Mouse (Mus musculus) limb, embryonic 14.5 days (tissue): Measurements from ENCODE around the gene Eif4g3. TPM values are rescaled to one million over a fixed set of nuclear protein-coding genes. Genes with fewer than 3 reads are reported as not detected.

Source experiments
- ATAC-seq: fragments of 200-750 bp; cut with Nextera tagmentation; 2 replicates; pipeline ENCODE4 v1.8.0; 2017; ENCODE audit warnings: low read depth, moderate number of reproducible peaks, moderate TSS enrichment; ENCODE audit not compliant: low FRiP score
- DNase-seq: peaks from one replicate; pipeline ENCODE4 v3.0.0-alpha.2; 2015; ENCODE audit warnings: low spot score
- H3K27ac ChIP-seq: fragments of 300-500 bp; sonication (generic); replicated peaks from 2 replicates; pipeline ENCODE4 v1.5.1; 2014; ENCODE audit warnings: low read depth, mild to moderate bottlenecking, low read length, moderate library complexity, mixed read lengths
- H3K27me3 ChIP-seq: fragments of 300-500 bp; sonication (generic); 2 replicates; pipeline ENCODE4 v1.6.1; 2014; ENCODE audit warnings: low read length, mixed read lengths; ENCODE audit not compliant: control insufficient read depth, insufficient read depth
- H3K36me3 ChIP-seq: fragments of 300-500 bp; sonication (generic); 2 replicates; pipeline ENCODE4 v1.6.1; 2014; ENCODE audit warnings: mild to moderate bottlenecking, low read length, moderate library complexity, mixed read lengths; ENCODE audit not compliant: control insufficient read depth, insufficient read depth
- H3K4me1 ChIP-seq: fragments of 300-500 bp; sonication (generic); 2 replicates; pipeline ENCODE4 v1.6.1; 2014; ENCODE audit warnings: antibody characterized with exemption, low read length, mixed read lengths; ENCODE audit not compliant: control insufficient read depth, insufficient read depth
- H3K4me2 ChIP-seq: fragments of 300-500 bp; sonication (generic); replicated peaks from 2 replicates; pipeline ENCODE4 v1.6.1; 2014; ENCODE audit warnings: low read depth, mild to moderate bottlenecking, low read length, moderate library complexity; ENCODE audit not compliant: severe bottlenecking
- H3K4me3 ChIP-seq: fragments of 300-500 bp; sonication (generic); replicated peaks from 2 replicates; pipeline ENCODE4 v1.5.1; 2014; ENCODE audit warnings: low read length
- H3K9ac ChIP-seq: fragments of 300-500 bp; sonication (generic); 2 replicates; pipeline ENCODE4 v1.6.1; 2014; ENCODE audit warnings: mild to moderate bottlenecking, low read depth, low read length, moderate library complexity; ENCODE audit not compliant: severe bottlenecking
- H3K9me3 ChIP-seq: fragments of 300-500 bp; sonication (generic); 2 replicates; pipeline ENCODE4 v1.6.1; 2016; ENCODE audit warnings: low read length; ENCODE audit not compliant: control insufficient read depth
- POLR2A ChIP-seq: fragments of 200-500 bp; IDR thresholded peaks from 2 replicates; pipeline ENCODE4 v1.8.0; 2012; ENCODE audit warnings: inconsistent platforms, mild to moderate bottlenecking, moderate library complexity, borderline replicate concordance; ENCODE audit not compliant: insufficient read depth, insufficient read length; ENCODE audit errors: extremely low read depth
- WGBS: fragments of 180-500 bp; shearing (Covaris S2); extraction: QIAGEN DNeasy Blood & Tissue Kit; methylation state at CpG from one replicate; pipeline ENCODE4 v1.1.7; 2014; 5-methylcytosine and 5-hydroxymethylcytosine counted together
- polyA plus RNA-seq, 2 experiments: library from polyadenylated mRNA; depleted of rRNA in 1 of 2; stranded (reverse) in 1 of 2; unstranded in 1 of 2; fragments of >200 nt; fragmentation: Nextera tagmentation in 1 of 2; extraction: Ambion mirVana in 1 of 2; gene quantifications; 2 replicates each; pipeline versions ENCODE4 v1.2.1 to v1.2.3; 2012 to 2014

Eif4g3 gene
- polyA plus RNA-seq, 2 experiments: 38.7 to 106 TPM

DNA sequence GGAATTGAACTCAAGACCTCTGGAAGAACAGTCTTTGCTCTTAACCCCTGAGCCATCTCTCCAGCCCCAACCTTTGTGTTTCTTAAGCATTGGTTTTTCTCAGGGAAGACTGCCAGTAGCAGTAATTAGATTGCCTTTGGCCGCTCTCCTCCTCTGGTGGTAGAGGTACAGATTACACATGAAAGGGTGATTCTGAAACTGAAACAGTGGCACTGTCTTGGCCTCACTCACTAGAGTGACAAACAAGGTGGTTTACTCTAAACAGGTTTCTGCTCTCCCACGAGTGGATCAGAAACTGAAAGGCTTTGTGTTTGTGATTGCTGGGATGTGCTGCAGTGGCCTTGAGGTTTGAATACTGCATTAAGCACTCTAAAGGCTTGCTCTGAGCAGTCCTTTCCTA is 96.7 kb downstream of the Eif4g3 start:
- TF ChIP-seq POLR2A: no peak
- ATAC-seq: no peak
- Histone ChIP-seq H3K36me3 (peaks cover 59% of the 10 kb centered on the region), H3K9ac (no peak overlapping the region), H3K27ac (no peak overlapping the region), H3K4me2 (no peak overlapping the region), H3K4me1 (no peaks in the 10 kb centered on the region), H3K4me3 (no peak overlapping the region), H3K27me3 (no peaks in the 10 kb centered on the region), H3K9me3 (no peaks in the 10 kb centered on the region)
- WGBS: 84% methylated on average over 2 of the region's 2 CpGs
- no peak for DNase-seq

GRCm38 (mm10) chr4:138091562-138092194 is 98.9 kb downstream of the Eif4g3 start:
- 89% methylated on average over 7 of the region's 7 CpGs for WGBS
- H3K9me3 ChIP-seq: no peaks in the 10 kb centered on the region
- no peak overlapping the region for H3K4me2 ChIP-seq
- no peak overlapping the region for H3K4me3 ChIP-seq
- no peak overlapping the region for H3K27ac ChIP-seq
- H3K36me3 ChIP-seq: peaks cover 46% of the 10 kb centered on the region
- TF ChIP-seq POLR2A: no peak
- H3K9ac ChIP-seq: no peak overlapping the region
- ATAC-seq: no peak
- H3K27me3 ChIP-seq: no peaks in the 10 kb centered on the region
- no peaks in the 10 kb centered on the region for H3K4me1 ChIP-seq
- DNase-seq: no peak

- no peaks in the 10 kb centered on the region for H3K27me3 ChIP-seq
- ATAC-seq (no peak), DNase-seq (no peak)
- no peak overlapping the region for H3K9ac ChIP-seq
- H3K27ac ChIP-seq: no peak overlapping the region
- TF ChIP-seq POLR2A: no peak
- WGBS: 89% methylated on average over 7 of the region's 7 CpGs
- H3K4me1 ChIP-seq: no peaks in the 10 kb centered on the region
- H3K4me3 ChIP-seq: no peak overlapping the region
- no peak overlapping the region for H3K4me2 ChIP-seq
- peaks cover 69% of the 10 kb centered on the region for H3K36me3 ChIP-seq
- H3K9me3 ChIP-seq: no peaks in the 10 kb centered on the region
Observed at GRCm38 (mm10) chr4:138100456-138100855, 107.6 kb downstream of the Eif4g3 start.

DNA sequence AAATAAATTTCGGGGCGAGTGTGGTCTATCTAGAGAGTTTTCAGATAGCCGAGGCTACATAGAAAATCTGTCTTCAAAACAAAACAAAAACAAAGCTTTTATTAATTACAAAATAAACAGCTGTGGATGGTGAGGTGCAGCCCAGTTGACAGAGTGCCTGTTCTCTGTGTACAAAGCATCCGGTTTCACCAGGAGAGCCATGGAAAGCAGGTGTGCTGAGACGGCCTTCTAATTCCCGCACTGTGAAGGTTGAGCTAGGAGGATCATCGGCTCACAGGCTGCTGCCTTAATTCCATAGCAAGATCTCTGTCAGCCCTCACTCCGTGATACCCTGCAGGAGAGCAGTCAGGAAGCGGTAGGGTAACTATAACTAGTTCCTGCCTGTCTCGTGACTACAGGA is 109.0 kb downstream of the Eif4g3 start:
- no peak for ATAC-seq

DNA sequence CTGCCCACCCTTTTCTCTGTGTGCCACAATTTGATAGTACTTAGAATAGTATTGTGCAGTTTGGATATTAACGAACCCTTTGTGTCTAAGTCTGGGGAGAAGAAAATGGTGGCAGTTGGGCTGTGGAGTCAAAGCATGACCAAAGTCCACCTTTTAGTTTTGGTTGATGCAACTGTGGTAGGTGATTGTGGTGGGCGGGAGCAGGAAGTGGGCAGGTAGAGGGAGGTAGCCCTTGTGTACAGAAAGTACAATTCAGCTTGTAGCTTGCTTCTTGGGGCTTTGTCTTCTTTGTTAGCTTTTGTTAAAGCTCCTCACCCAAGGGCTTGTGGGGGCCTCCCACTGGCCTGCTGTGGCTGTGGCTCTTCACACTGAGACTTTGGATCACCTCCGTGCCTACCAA is 109.6 kb downstream of the Eif4g3 start:
- TF ChIP-seq POLR2A: no peak
- DNase-seq (no peak), ATAC-seq (no peak)
- 91% methylated on average over 3 of the region's 3 CpGs for WGBS
- H3K27ac ChIP-seq: no peak overlapping the region
- peaks cover 76% of the 10 kb centered on the region for H3K36me3 ChIP-seq
- H3K27me3 ChIP-seq: no peaks in the 10 kb centered on the region
- H3K4me3 ChIP-seq: no peak overlapping the region
- H3K9ac ChIP-seq: no peak overlapping the region
- no peak overlapping the region for H3K4me2 ChIP-seq
- H3K4me1 ChIP-seq: no peaks in the 10 kb centered on the region
- H3K9me3 ChIP-seq: no peaks in the 10 kb centered on the region

More for the DNA sequence above, 109.0 kb downstream of the Eif4g3 start:
- Histone ChIP-seq H3K36me3 (peaks cover 79% of the 10 kb centered on the region), H3K4me3 (no peak overlapping the region), H3K4me1 (no peaks in the 10 kb centered on the region), H3K27ac (no peak overlapping the region), H3K27me3 (no peaks in the 10 kb centered on the region), H3K9ac (no peak overlapping the region), H3K9me3 (no peaks in the 10 kb centered on the region), H3K4me2 (no peak overlapping the region)
- 82% methylated on average over 10 of the region's 10 CpGs for WGBS
- DNase-seq: no peak
- no peak for TF ChIP-seq POLR2A
